Mouse (Mus musculus) kidney, postnatal 0 days (tissue): ENCODE results near the gene Vil1. TPM values are rescaled to one million over a fixed set of nuclear protein-coding genes. Genes with fewer than 3 reads are reported as not detected.

Experiments used
- ATAC-seq: fragments of 200-750 bp; cut with Nextera tagmentation; replicated peaks from 2 replicates; pipeline ENCODE4 v1.8.0; 2017; ENCODE audit warnings: low read depth, moderate number of reproducible peaks, moderate TSS enrichment, moderate library complexity; ENCODE audit not compliant: low FRiP score
- DNase-seq: peaks from one replicate; pipeline ENCODE4 v3.0.0-alpha.2; 2016; ENCODE audit warnings: low spot score
- H3K27ac ChIP-seq: fragments of 300-500 bp; sonication (generic); 2 replicates; pipeline ENCODE4 v1.5.1; 2014; ENCODE audit warnings: mild to moderate bottlenecking
- H3K27me3 ChIP-seq: fragments of 300-500 bp; sonication (generic); 2 replicates; pipeline ENCODE4 v1.6.1; 2014; ENCODE audit warnings: low read length, mixed read lengths; ENCODE audit not compliant: insufficient read depth
- H3K36me3 ChIP-seq: fragments of 300-500 bp; sonication (generic); 2 replicates; pipeline ENCODE4 v1.6.1; 2014; ENCODE audit warnings: low read length, mixed read lengths; ENCODE audit not compliant: insufficient read depth
- H3K4me1 ChIP-seq: fragments of 300-500 bp; sonication (generic); replicated peaks from 2 replicates; pipeline ENCODE4 v1.6.1; 2014; ENCODE audit warnings: antibody characterized with exemption, low read length, mixed read lengths; ENCODE audit not compliant: insufficient read depth
- H3K4me2 ChIP-seq: fragments of 300-500 bp; sonication (generic); 2 replicates; pipeline ENCODE4 v1.6.1; 2014; ENCODE audit warnings: mild to moderate bottlenecking, low read length, moderate library complexity, mixed read lengths
- H3K4me3 ChIP-seq: fragments of 300-500 bp; sonication (generic); replicated peaks from 2 replicates; pipeline ENCODE4 v1.5.1; 2014; ENCODE audit warnings: low read depth, low read length
- H3K9ac ChIP-seq: fragments of 300-500 bp; sonication (generic); 2 replicates; pipeline ENCODE4 v1.6.1; 2014; ENCODE audit warnings: low read depth, low read length
- H3K9me3 ChIP-seq: fragments of 300-500 bp; sonication (generic); replicated peaks from 2 replicates; pipeline ENCODE4 v1.6.1; 2016; ENCODE audit warnings: low read length, inconsistent platforms, mixed read lengths
- CTCF ChIP-seq: IDR thresholded peaks from 2 replicates; pipeline ENCODE4 v1.5.1; 2016; ENCODE audit warnings: antibody characterized with exemption, low read depth, mild to moderate bottlenecking, moderate library complexity
- WGBS: fragments of 180-500 bp; shearing (Covaris S2); extraction: QIAGEN DNeasy Blood & Tissue Kit; methylation state at CpG from one replicate; pipeline ENCODE4 v1.1.7; 2014; 5-methylcytosine and 5-hydroxymethylcytosine counted together
- polyA plus RNA-seq: library from polyadenylated mRNA; unstranded; fragments of >200 nt; fragmentation: Nextera tagmentation; extraction: Ambion mirVana; gene quantifications from 2 replicates; pipeline ENCODE4 v1.2.1, GENCODE M21; 2015

The Vil1 gene
- polyA plus RNA-seq, 1 experiment from 2014 or later, result 17.0 TPM

DNA sequence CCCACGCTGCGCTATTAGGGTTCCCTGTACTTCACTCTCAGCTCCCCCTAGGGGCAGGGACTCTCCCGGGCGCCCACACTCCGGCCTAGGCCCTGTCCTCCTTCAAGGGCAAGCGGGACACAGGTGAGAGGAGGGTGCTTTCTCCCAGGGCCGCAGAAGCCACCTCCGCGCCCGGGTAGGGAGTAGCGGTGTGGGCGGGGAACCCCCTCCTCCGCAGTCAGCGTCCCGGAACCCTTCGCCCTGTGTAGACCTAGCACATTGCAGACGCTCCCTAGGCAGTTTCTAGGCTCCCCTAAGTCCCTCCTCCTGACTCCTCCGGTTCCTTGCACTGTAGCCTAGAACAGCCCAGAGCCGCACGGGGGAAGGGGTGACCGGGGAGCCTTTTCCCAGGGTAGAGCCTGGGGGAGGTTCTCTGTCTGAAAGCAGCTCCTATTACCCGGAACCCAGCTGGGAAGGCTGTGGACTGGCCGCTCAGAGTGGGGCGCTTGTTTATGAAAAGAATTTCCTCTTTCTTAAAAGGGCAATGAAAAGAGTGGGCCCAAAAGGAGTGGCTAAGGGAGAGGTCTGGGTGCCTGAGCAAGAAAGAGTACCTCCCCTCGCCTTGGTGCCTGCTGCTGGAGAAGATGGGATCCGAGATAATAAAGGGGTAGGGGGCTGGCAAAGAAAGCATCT lies 22.3 kb upstream of the Vil1 start:
- peak overlapping the region; percentile 55 for H3K4me2 ChIP-seq
- H3K27me3 ChIP-seq, result no peaks in the 10 kb centered on the region
- H3K4me3 ChIP-seq, result peak overlapping the region; percentile 32
- 0% methylated on average over 26 of the region's 26 CpGs for WGBS
- H3K27ac ChIP-seq, result peak overlapping the region; percentile 93
- peaks cover 17% of the 10 kb centered on the region for H3K4me1 ChIP-seq
- ATAC-seq (peak; percentile 91), DNase-seq (peak; percentile 97)
- H3K9me3 ChIP-seq, result no peaks in the 10 kb centered on the region
- H3K9ac ChIP-seq, result peak overlapping the region; percentile 32; the same call in 1 of the 2 replicates
- H3K36me3 ChIP-seq, result no peaks in the 10 kb centered on the region
- TF ChIP-seq CTCF, result peak; percentile 69

DNA sequence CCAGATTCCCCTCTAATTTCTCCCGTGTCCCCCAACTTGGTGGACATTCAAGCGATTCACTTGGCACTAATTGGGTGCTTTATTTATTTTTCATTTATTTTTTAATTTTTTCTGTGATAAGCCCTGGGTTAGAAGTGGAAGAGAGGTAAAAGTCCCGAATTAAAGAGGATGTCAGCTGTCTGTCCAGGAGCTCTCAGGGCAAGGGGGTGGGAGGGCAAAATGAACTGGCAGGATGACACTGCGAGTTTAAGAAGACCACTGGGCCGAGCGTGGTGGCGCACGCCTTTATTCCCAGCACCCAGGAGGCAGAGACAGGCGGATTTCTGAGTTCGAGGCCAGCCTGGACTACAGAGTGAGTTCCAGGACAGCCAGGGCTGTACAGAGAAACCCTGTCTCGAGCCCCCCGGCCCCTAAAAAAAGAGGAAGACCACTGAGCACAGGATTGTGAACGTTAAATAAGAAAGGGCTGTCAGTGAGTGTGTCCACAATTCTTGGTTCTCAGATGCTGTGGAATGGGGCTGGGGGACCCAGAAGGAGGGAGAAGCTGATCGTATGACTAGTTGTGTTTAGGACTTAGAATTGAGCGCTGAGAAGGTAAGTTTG lies 21.7 kb upstream of the Vil1 start:
- Histone ChIP-seq H3K9me3 (no peaks in the 10 kb centered on the region), H3K4me3 (peak overlapping the region; percentile 32; the same call in 1 of the 2 replicates), H3K4me1 (peaks cover 19% of the 10 kb centered on the region), H3K36me3 (no peaks in the 10 kb centered on the region), H3K4me2 (peak overlapping the region; percentile 55; the same call in 1 of the 2 replicates), H3K9ac (peak overlapping the region; percentile 32; the same call in 1 of the 2 replicates), H3K27me3 (no peaks in the 10 kb centered on the region), H3K27ac (peak overlapping the region; percentile 93)
- no peak for ATAC-seq
- DNase-seq, result no peak
- TF ChIP-seq CTCF, result no peak
- 51% methylated on average over 15 of the region's 15 CpGs for WGBS

DNA sequence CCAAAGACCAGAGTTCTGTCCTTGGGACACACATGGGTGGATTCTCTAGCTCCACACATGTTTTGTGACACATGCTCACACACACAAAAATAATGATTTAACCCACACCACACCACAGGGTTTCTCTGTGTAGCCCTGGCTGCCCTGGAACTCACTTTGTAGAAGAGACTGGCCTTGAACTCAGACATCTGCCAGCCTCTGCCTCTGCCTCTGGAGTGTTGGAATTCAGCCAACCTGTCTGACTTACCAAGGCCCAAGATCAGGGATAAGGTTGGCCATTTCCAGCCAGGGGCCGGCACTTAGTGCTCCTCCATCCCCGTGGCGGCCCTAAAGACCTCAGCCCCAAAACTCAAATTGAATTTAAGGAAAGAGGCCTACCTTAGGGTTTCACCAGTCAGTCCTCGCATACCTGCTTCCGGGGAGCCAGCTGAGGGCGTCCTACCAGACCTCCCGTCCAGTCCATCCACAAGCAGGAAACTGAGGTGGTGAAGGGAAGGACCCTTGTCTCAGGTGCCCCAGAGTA lies 20.7 kb upstream of the Vil1 start:
- DNase-seq (no peak), ATAC-seq (no peak)
- H3K4me1 ChIP-seq, result peaks cover 26% of the 10 kb centered on the region
- H3K9ac ChIP-seq, result no peak overlapping the region
- no peak overlapping the region for H3K4me3 ChIP-seq
- no peak overlapping the region for H3K27ac ChIP-seq
- no peaks in the 10 kb centered on the region for H3K27me3 ChIP-seq
- H3K9me3 ChIP-seq, result no peaks in the 10 kb centered on the region
- no peaks in the 10 kb centered on the region for H3K36me3 ChIP-seq
- H3K4me2 ChIP-seq, result no peak overlapping the region
- 75% methylated on average over 7 of the region's 7 CpGs for WGBS
- no peak for TF ChIP-seq CTCF

DNA sequence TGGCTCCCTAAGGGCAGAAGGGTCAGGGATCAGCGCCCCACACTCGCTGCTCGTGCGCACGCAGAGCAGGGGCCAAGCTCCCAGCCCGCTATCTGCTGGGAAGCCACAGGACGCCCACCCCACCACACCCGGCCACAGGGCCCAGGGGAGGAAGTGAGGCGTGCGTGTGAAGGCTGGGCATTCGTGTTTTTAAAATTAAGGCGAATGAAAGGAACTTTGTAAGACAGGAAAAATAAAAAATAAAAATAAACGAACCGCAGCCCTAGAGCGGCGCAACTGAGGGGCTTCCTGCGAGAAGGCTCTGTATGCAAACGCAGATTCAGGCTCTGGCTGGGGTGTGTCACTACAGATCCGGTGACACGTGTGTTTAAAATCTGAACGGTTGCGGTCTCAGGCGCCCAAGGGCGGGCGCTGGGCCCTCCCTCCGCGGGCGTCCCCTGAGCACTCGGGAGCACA lies 19.3 kb upstream of the Vil1 start:
- no peaks in the 10 kb centered on the region for H3K9me3 ChIP-seq
- peaks cover 29% of the 10 kb centered on the region for H3K4me1 ChIP-seq
- WGBS, result 5% methylated on average over 29 of the region's 29 CpGs
- H3K4me2 ChIP-seq, result peak overlapping the region; percentile 59
- peak; percentile 58 for DNase-seq
- TF ChIP-seq CTCF, result no peak
- peaks cover 12% of the 10 kb centered on the region for H3K36me3 ChIP-seq
- ATAC-seq, result no peak
- H3K27me3 ChIP-seq, result no peaks in the 10 kb centered on the region
- H3K9ac ChIP-seq, result peak overlapping the region; percentile 46; the same call in 1 of the 2 replicates
- peak overlapping the region; percentile 100 for H3K27ac ChIP-seq
- 0 out of 2 replicates have a peak overlapping the region, but pooled peaks have one; percentile 7 for H3K4me3 ChIP-seq

DNA sequence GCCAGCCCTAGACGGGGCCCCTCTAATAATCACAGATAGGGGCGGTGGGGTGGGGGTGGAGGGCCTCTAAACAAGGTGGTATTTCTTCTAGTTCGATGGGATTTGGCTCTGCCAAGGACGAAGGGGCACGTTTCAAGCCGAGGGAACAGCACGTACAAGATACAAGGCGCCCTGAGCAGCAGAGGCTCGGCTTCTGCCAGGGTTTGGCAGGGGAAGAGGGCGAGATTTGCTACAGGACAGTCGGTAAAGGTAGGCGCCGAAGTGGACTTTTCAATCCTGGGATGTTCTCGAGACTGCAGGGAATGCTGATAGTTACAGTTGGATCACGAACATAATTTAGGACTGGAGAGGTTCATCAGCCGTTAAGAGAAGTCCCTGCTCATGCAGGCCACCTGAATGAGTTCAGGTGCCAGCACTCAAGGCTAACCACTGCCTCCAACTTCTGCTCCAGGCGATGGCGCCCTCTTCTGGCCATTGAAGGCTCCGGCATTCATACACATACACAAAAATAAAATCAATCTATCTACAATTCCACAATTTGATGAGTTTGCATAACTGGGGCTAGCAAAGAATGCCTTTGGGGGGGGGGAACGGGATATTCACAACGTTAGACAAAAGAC lies 18.8 kb upstream of the Vil1 start:
- H3K4me1 ChIP-seq, result peaks cover 29% of the 10 kb centered on the region
- peak overlapping the region; percentile 46; the same call in 1 of the 2 replicates for H3K9ac ChIP-seq
- no peaks in the 10 kb centered on the region for H3K27me3 ChIP-seq
- ATAC-seq, result no peak
- peak; percentile 63 for DNase-seq
- H3K4me3 ChIP-seq, result peak overlapping the region; percentile 7; the same call in 1 of the 2 replicates
- H3K9me3 ChIP-seq, result no peaks in the 10 kb centered on the region
- H3K36me3 ChIP-seq, result peaks cover 15% of the 10 kb centered on the region
- peak overlapping the region; percentile 59 for H3K4me2 ChIP-seq
- TF ChIP-seq CTCF, result peak; percentile 77
- H3K27ac ChIP-seq, result peak overlapping the region; percentile 100
- 4% methylated on average over 21 of the region's 21 CpGs for WGBS
